Mouse (Mus musculus) monocyte, adult 5-6 weeks (primary cell): ENCODE results near the gene Kcnab1. TPM values are rescaled to one million over a fixed set of nuclear protein-coding genes. Genes with fewer than 3 reads are reported as not detected.

Experiments
- ATAC-seq: fragments of 153-309, 156-312 bp; replicated peaks from 2 replicates; pipeline ENCODE4 v1.8.0; 2017; ENCODE audit warnings: mild to moderate bottlenecking; ENCODE audit not compliant: low TSS enrichment, insufficient number of reproducible peaks, severe bottlenecking, poor library complexity, low FRiP score
- total RNA-seq: library from RNA; stranded (forward); fragments of 200-1000, 200-491, 200-594 nt; gene quantifications from 3 replicates; pipeline ENCODE4 v1.2.3, GENCODE M21; 2017

Kcnab1 gene
- total RNA-seq, 1 experiment from 2014 or later, result not detected

DNA sequence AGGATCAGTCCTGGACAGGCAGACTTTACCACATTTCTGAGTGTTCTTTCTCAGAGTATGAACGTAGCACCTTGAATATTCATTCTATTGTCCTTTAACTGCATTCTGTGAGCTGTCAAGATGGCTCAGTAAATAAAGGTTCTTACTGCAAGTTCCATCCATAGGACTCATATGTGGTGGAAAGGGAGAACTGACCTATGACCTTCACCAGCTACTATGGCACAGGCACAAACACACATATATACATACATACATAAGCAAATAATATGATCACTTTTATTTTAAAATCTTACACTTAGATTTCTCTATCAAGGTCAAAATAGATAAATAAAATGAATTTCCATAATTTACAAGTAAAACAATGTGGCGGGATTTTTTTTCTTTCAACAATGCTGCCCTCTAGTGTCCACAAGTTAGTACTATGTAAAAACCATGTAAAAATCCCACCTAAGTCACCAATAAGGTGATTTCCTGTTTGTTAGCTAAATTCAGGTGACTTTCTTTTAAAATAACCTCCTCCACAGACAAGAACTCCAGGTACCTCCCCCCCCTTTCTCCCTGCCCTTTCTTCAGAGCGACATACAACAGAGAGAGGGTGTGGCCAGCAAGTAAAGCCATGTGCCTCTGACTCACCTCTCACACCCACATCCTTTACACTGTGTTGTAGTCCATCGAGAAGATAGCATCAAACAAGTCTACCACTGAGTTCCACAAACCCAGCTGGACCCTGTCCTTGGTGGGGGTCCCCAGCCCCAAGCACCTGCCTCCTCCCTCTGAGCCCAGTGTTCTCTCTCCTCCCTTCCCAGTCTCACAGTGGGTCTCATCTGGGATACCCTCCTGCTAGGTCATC, 243.3 kb downstream of the Kcnab1 start:
- peak; percentile 66 for ATAC-seq

DNA sequence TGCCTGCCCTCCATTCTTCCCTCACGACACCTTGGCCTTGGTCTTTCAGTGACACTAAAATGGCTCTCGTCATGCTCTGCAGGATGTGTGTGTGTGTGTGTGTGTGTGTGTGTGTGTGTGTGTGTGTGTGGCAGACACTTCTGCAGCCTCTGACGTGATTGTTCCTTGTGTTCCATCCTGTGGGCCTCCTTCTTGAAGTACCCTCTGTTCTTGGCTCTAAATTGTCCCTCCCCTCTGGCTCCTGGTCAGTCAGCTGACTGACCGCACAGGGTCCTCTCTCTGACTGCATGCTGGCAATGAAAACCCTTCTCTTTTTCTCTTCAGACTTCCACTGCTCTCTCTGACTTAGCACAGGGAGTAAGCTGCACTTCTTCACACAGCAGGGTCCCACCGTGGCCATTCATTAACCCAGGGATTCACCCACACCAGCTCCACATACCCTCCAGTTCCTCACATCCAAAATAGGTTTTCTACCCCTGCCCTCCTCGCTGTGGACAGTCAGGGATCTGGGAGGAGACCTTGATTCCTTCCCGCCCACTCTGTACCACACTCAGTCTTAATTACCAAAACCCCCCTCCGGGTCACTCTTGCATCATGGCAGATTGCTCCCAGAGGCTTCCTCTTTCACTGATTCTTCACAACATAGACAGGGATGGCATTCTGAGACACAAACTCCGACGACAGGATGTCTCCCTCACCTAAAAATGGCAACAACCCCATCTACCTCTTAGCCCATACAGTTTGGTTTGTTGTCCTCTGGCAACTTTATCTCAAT, 244.3 kb downstream of the Kcnab1 start:
- ATAC-seq, result no peak

DNA sequence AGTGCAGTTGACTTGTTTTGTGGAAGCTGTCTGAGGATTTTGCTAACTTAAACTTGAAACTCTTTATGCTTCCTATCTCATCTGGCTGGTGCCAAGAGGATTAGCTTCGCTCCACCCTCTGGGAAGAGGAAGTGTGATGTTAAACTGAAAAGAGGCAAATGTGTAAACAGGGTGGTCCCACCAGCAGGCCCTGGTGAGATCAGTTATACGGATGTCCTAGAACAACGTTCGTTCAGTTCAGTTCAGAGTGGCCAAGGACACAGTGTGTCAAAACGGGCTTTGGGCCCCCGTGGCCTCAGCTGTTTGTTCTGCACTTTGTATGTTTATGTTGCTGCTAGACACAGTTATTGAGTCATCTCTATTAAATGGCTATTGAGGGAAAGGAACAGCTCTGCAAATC, 246.3 kb downstream of the Kcnab1 start:
- no peak for ATAC-seq

DNA sequence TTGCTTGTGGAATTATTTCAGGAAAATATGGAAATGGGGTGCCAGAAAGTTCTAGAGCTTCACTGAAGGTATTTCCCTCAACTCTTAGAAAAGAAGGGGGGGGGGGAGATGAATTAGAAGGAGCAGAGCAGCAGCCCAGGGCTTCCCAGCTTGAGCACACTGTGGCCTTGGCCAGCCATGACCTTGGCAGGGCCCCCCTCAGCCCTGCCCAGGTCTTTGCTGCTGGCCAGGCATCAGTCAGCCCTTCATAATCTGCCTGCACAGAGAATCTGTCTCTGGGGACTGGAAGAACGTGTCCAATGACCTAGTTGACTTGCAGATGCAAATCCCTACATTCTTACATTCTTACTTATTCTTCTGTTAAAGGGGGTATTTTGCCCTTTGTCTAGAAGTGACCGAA, 249.1 kb downstream of the Kcnab1 start:
- ATAC-seq, result no peak

DNA sequence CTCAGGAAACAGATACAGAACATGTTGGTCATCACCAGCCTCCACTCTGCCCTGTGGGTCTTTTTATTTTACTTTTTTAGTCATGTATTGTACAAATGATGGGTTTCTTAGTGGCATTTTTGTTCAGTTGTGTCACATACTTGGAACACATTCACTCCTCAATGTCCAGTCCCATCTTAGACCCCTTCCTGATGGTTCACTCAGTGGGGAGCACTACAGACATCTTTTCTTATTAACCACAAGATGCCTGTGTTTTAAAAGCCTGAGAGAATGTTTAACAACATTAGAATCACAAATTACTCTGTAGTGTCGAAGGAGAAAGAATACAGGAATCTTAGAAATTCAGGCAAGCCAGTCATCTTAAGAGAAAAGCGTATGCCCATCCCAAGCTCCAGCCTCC, 249.7 kb downstream of the Kcnab1 start:
- ATAC-seq, result no peak

DNA sequence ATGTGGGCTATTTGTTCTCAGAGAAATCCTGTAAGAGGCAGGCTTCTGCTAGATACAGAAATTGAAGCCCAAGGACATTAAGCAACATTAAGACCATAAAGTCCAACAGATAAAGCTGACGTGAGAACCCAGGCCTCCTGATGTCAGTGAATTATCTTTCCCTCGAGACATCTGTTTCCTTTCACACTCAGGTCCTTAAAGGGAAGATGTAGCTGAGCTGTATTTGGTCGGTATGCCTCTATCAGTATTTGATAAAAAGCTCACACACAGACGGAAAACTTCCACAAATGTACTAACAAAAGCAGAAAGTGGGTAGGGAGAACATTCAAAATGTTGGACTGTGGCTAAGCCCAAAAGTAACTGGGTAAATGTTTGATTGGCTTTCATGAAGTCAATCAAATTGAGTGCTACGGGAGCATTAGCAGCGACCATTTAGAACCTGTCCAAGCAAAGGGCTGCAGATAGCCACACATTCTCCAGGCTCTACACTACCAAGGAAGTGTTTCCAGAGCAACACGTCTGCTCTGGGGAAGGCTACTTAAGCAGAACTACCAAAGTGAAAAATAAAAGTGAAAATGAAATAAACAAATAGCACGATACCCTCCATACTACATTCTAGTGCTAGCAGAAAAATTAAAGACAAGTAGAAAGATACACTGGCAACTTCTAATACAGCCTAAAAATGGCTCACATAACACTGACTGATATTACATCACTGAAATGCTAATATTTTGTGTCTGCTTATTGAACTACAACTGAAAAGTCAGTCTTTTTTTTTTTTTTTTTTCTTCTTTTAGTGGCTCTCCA, 251.2 kb downstream of the Kcnab1 start:
- no peak for ATAC-seq

DNA sequence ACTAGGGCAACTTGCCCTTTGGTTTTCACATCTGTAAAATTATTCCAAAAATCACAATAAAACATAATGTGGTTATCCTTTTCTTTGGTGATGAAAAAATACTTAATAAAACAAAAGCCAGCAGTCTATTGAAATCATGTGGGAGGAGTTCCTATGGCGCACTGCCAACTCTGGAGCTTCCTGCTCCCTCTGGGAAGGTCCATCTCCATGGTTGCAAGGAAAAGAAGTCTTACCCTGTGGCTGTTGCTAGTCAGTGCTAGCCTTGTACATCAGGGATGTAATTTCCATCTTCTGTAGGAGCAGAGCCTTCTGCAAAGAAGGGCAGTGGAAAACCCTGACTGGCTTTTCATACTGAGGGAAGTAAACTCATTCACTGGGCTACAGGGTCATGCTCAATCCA, 254.3 kb downstream of the Kcnab1 start:
- no peak for ATAC-seq

DNA sequence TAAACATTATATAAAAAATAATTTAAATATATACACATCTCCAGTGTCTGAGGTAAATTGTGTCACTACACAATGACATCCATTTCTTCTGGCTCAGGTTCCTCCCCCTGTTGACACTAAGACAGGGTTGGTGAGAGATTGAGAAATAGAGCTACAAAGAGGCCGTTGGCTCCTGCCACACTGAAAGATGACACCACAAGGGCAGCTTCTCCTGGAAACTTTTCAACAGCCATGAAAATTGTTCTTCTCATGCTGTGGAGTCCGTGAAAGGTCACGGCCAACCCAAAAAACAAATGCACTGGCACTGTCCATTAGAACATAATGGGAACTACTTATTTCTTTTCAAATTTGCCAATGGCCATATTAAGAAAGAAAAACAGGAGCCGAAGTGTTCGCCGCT, 256.0 kb downstream of the Kcnab1 start:
- no peak for ATAC-seq

DNA sequence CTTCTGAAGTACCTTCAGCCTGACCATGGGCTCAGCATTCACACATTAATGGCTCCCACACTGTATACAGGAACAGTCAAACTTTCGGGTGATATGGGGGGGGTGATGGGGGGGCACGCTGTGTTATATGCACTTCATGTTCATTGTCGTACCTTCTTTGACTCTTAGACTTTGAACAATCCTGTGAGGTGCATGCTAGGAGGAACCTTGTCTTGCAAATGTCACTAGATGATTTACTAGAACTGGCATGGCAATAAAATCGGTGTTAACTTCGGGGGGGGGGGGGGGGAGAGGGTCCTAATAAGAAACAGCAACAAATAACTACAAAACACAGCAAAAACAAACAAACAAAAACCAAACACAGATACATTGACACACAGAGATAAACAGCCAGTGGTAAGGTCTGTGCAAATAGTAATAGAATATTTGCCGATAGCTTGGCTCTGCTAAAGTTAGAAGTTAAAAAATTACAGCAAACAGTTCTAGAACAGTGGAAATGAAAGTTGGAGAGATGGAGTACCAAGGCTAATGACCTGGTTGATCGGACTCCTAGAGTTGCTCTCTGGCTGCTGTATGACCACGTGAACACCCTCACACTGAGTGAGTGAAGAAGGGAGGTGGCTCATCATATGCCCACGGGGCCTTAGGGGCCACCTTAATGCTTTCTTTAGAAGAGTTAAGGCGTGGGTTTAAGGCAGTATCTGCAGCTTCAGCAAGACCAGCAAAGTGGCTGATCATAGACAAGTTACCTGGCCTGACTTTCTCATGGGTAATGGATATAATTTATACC, 256.9 kb downstream of the Kcnab1 start:
- no peak for ATAC-seq

DNA sequence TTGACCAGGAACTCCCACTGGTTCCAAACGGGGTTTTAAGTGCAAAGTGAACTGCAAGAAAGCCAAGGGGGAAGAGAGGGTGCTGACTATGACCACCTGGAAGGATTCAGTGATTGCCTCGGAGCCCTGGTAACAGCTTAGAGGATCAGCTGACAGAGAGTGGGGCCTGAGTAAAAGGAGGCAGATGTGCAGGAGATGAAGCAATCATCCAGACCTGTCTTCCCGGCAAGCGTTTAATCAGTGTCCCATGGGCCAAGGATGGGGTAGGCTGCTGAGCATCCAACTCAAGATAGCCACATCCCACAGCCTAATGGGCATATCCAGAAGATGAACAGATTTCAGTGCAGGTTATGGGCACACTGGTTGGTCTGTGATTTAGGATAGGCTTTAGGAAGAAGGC, 258.8 kb downstream of the Kcnab1 start:
- no peak for ATAC-seq

DNA sequence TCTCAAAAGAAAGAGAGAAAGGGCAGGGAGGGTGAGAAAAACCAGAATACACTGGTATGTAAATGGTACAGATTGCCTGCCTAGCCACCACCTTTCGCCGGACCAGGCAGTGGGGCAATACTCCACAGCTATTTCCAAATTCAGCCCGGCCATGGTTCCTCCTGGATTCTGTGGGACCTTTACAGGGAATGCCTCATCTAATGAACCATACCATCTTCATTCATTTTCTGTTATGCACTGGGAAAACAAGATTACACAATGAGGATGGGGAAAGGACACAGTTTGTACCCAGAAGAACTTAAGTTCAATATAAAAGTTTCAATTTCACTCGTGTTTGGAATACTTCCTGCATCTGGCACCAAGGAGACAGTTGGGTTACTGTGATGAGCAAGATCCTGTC, 263.4 kb downstream of the Kcnab1 start:
- no peak for ATAC-seq

DNA sequence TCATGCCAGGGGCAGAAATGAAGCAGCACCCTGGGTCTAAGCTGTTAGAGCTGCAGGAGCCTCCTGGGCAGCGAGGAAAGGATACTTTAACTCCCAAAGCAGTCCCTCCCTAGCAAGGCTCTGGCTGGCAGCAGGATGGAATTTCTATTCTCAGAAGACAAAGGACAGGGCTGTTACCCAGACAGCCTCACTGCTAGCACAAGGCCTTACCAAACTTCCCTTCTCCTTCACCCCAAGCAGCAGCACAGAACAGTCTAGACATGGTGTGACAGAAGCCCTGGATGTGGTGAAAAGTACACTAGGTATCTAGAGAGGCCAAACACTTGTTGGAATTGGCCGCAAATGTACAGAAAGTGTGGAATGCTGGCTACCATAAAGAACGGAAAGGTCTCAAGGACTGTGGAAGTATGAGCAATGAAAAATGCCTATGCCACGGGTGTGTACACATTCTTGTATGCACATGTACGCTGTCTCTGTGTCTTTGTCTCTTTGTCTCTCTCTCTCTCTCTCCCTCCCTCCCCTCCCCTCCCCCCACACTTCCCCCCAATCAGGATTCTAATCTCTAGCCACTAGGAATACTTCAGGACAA, 264.5 kb downstream of the Kcnab1 start:
- ATAC-seq, result no peak

DNA sequence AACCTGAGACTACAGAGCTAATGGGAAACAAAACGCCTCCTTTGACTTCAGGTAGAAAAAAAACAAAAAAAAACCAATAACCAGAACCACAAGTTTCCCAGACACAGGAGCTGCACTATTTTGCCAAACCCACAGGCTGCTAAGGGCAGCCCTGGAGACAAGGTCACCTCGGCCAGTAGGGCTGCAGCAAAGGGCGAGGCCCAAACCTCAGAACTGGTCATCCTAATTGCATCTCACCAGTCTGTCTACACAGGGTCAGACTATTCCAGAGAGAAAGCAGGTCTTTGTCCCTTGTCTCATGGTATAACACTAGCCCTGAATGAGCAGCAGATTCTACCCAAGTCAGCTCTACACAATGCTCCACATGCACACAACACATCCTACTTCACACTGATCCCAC, 265.5 kb downstream of the Kcnab1 start:
- peak; percentile 28; the same call in 1 of the 2 replicates for ATAC-seq

DNA sequence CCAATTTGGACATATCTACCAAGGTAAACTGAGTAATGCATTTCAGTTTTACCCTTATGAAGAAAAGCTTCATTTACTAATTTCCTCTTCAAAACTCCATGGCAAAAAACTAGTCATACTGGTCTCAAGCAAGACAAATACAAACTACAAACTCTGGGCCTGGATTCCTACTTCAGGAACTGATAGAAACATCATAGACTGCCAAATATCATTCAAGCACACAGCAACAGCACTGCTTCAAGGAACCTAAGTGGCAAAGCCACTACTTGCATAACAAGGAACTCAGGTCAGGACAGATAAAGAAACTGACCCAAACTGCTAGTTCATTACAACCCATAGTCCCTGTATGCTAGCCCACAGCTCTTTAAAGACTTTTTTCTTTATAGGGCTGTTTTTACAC, 269.5 kb downstream of the Kcnab1 start:
- ATAC-seq, result no peak

DNA sequence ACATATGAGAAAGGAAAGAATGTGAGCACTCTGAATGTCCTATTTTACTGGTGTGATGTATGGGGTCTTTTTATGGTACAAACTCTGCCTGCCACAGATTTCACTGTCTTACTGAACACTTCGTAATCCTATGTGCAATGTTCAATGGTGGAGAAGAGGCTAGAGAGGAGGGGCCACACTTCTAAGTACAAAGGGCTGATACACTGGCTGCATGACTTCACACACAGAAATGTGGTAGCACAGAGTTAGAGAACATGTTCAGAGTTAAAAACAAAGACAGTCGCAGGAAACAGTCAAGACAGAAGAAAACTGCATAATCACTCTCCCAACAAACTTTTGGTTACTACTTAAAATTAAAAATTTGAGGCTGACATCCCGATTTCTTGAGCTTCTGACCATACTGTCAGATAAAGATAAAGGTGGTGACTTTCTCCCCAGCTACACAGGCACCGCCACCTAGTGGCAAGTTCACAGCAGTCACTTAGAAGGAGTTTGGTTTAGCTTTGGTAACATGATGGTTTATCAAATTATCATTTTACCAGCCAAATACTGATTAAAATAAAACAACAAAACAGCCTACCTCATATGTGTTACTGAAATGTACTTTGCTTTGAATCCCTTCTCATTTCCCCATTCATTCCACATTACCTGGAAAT, 270.8 kb downstream of the Kcnab1 start:
- peak; percentile 42; the same call in 1 of the 2 replicates for ATAC-seq

DNA sequence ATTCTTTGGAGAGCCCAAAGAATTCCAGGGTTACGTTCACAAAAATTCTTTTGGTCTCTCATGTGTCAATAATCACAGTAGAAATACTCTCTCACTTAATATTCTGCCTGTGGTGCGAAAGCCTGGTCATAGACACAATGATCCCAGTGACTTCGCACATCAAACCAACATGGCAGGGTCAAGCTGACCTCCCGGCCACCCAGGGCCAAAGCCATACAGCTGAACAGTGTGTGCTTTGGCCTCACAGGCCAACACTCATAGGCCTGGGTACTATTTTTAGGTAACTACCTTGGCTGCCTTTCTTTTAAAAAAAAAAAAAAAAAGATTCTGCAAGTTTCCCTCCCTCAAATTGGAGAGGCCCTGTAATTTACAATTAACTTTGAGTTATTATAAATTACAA, 271.9 kb downstream of the Kcnab1 start:
- ATAC-seq, result no peak

DNA sequence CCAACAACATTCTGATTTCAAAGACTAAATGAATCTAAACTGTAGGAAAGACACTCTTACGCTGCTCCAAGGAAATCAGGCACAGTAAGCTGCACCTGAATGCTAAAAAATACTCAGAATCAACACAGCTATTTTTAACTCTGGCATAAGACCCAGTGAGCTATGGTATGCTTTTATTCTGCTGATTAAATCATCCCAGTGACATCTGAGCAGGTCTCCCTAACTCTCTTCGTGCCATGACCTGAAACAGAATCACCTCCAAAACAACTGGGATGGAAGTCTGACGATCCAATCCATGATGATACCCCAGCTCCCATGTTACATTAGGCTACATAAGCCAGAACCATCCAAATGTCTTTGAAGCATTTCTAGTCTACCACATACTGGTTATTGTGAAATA, 275.2 kb downstream of the Kcnab1 start:
- ATAC-seq, result no peak

DNA sequence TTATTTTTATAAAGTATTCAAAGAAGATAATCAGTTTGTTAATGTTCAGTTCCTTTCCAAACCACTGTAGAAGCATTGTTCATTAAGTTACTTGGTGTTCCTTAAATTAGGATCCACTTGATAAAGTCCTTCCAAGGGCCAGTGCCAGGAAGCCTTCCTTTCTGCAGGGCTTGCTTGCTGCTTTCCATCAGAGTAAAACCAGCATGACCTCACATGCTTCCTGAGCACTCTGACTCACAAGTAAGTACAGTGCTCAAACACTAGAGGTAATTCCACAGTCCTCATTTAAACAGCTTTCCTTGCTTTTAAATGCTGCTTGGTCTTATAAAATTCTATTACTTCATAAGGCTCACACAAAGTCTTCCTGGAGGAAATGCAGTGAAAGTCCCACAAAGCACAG, 276.6 kb downstream of the Kcnab1 start:
- no peak for ATAC-seq
